Mouse (Mus musculus): ENCODE results near the gene Pheta1. TPM values are rescaled to one million over a fixed set of nuclear protein-coding genes. Genes with fewer than 3 reads are reported as not detected.

Pheta1 gene
- total RNA-seq, 2 experiments from 2014 or later, result 5.5 to 6.2 TPM

GRCm38 (mm10) chr5:121822786-121823505 is 25.8 kb upstream of the Pheta1 start:
- intact Hi-C loops (cut with DNase I; ENCODE audit: low total_unique reads), result no loop called here
- DNase-seq, result no peak

DNA sequence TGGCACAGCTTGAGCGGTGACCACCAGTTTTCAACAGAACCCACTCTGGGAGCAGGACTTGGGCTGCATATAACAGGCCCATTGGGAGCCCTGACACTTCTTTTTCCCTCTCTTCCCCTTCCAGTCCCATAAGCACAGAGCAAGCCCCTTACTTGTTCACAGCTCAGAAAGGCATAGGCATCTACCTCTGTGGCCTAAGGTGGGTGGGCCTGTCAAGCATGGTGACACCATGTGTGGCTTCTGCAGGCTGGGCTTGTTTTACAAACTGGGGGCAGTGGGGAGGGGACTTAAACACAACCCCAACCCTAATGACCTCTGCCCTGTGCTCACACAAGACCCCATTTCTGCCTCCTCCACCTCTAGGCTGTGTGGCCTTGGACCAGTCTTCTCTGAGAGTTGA is 25.1 kb upstream of the Pheta1 start:
- intact Hi-C loops (cut with DNase I; ENCODE audit: low total_unique reads), result no loop called here
- no peak for DNase-seq

GRCm38 (mm10) chr5:121824121-121824520 is 24.7 kb upstream of the Pheta1 start:
- intact Hi-C loops (cut with DNase I; ENCODE audit: low total_unique reads), result no loop called here
- peak; percentile 46 for DNase-seq

DNA sequence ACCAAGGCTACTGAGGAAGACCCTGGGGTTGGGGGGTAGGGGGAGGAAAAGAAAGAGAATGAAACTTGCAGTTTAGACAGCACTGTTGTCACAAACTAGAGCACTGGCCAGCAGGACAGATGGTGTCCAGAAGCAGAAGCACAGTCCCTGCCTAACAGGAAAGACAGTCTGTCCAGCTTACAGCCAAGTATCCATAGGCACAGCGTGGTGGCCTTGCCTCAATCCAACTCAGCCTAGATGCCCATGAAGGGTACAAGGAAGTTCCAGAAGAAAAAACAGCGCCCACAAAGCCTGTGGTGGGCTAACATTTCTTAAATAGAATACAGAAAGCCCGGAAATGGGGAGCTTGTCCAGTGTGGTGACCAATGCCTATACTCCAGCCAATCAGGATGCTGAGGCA is 23.2 kb upstream of the Pheta1 start:
- DNase-seq, result no peak
- intact Hi-C loops (cut with DNase I; ENCODE audit: low total_unique reads), result no loop called here

GRCm38 (mm10) chr5:121827876-121828275 is 20.9 kb upstream of the Pheta1 start:
- intact Hi-C loops (cut with DNase I; ENCODE audit: low total_unique reads), result no loop called here
- DNase-seq, result no peak

- intact Hi-C loops (cut with DNase I; ENCODE audit: low total_unique reads), result no loop called here
- no peak for DNase-seq
Measured at GRCm38 (mm10) chr5:121828491-121829432, 20.0 kb upstream of the Pheta1 start.

- intact Hi-C loops (cut with DNase I; ENCODE audit: low total_unique reads), result no loop called here
- no peak for DNase-seq
Measured at GRCm38 (mm10) chr5:121831002-121831601, 17.7 kb upstream of the Pheta1 start.

DNA sequence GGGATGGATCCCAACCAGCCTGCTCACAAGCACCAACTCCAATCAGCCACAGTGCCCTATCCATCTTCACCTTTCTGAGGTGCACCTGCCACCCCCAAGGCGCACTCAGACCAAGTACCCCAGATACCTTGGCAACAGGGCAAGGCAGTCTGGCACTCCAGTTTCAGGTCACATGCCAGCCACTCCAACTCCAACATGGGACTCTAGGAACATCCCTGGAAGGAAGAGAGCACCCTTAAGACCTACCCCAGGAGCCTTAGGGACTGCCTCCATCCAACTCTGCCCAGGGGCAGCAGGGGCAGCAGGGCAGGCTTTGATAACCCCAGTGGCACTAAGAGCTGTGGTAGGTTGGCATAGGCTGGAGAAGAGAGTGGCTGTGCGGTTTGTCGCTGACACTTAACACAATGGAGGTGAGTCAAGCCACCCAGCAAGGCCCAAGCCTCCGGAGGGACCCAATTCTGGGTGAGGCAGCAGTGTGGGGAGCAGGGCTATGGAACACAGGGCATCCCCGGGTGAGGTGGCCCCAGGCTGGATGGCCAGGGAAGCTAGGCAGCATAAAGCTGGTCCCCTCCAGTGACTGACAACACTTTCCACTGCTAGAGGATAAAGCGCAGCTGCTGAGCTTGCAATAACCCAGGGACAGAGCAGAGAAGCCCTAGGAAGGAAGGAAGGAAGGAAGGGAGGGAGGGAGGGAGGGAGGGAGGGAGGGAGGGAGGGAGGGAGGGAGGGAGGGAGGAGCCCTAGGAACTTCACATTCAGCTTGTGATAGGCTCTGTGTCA is 16.2 kb upstream of the Pheta1 start:
- DNase-seq, result no peak
- intact Hi-C loops (cut with DNase I; ENCODE audit: low total_unique reads), result no loop called here

DNA sequence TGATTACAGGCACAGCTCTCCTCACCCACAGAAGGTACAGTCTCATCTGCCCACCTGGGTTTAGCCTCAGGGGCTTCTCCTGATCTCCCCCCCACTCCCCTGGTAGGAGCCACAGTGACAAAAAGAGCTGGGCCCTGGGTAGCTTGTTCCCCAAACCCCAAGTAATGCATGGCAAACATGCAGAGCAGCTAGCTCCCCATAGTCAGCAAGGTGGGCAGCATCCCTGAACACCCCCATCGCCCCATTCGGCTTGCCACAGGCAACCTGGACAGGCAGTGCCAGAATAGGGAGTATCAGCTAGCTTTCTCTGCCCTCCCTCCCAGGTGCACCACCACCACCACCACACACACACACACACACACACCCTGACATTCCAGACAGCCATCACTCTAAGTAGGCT is 15.6 kb upstream of the Pheta1 start:
- intact Hi-C loops (cut with DNase I; ENCODE audit: low total_unique reads), result no loop called here

GRCm38 (mm10) chr5:121833572-121834240 is 15.1 kb upstream of the Pheta1 start:
- intact Hi-C loops (cut with DNase I; ENCODE audit: low total_unique reads), result no loop called here
- DNase-seq, result peak; percentile 72

More for the DNA sequence above, 15.6 kb upstream of the Pheta1 start:
- DNase-seq, result no peak

GRCm38 (mm10) chr5:121834241-121834606 is 14.6 kb upstream of the Pheta1 start:
- DNase-seq, result no peak
- intact Hi-C loops (cut with DNase I; ENCODE audit: low total_unique reads), result no loop called here

DNA sequence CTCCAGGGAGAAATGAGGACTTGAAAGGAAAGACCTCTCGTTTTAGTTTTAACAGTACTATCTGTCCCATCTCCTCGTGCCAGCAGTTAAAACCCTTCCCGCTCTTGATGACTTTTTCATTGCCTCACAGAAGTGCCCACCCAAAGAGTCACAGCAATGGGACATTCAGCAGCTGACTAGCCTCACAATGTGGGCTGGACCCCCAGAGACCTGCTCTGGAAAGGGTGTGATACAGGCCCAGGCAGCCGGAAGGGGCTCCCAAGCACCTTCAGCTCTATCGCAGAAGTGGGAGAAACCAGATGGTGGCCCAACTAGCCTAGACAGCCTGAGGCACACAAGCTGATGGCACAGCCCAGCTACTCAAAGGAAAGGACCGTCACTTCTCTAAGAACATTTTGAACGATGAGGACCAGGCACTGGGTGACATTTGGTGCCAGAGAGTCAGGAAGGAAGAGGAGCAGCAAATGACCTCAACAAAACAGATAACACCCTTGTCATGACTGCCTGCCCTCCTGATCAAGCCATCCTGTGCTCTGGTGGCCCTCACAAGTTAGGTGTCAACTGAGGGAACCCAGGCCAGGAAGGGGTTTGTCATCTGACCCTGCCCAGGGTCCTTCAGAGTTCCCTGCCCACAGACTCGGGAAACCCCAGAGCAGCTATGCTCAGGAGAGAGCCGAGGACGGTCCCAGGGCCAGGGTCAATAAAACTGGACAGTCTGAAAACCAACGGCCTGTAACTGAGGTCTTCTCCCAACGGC is 13.6 kb upstream of the Pheta1 start:
- intact Hi-C loops (cut with DNase I; ENCODE audit: low total_unique reads), result no loop called here
- no peak for DNase-seq

DNA sequence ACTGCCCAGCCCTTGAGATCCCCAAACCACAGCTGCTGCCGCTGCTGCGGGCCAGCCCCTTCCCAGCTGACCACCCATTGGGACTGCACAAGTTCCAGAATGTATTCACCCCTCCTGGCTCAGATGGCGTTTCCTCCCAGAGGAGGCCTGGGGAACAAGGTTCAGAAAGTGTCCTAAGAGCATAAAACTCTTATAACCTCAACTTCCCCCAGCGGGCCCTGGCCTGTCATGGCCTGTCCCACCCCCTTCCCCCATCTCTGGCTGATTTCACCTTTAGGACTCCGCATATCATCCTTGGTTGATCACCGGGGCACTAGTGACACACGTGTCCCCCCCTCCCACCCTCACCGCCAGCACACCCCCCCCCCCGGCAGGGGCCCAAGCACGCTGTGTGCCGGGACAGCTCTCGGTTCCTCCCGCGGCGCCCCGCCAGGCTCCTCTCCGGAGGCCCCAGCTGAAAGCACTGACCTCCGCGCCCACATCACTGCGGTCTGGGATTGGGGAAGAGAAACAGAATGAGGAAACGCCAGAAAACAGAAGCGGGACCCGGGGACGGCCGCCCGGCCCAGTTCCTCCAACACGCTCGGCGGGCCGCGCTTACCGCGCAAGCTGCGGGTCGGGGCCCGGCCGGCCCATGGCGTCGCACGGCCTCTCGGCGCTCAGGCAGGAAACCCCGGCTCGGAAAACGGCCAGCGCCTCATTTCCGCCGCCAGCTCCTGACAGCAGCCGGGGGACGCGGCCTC is 12.7 kb upstream of the Pheta1 start:
- intact Hi-C loops (cut with DNase I; ENCODE audit: low total_unique reads), result no loop called here

GRCm38 (mm10) chr5:121836692-121837415 is 11.9 kb upstream of the Pheta1 start:
- intact Hi-C loops (cut with DNase I; ENCODE audit: low total_unique reads), result no loop called here
- DNase-seq, result peak; percentile 92

More for the DNA sequence above, 12.7 kb upstream of the Pheta1 start:
- peak; percentile 80 for DNase-seq

DNA sequence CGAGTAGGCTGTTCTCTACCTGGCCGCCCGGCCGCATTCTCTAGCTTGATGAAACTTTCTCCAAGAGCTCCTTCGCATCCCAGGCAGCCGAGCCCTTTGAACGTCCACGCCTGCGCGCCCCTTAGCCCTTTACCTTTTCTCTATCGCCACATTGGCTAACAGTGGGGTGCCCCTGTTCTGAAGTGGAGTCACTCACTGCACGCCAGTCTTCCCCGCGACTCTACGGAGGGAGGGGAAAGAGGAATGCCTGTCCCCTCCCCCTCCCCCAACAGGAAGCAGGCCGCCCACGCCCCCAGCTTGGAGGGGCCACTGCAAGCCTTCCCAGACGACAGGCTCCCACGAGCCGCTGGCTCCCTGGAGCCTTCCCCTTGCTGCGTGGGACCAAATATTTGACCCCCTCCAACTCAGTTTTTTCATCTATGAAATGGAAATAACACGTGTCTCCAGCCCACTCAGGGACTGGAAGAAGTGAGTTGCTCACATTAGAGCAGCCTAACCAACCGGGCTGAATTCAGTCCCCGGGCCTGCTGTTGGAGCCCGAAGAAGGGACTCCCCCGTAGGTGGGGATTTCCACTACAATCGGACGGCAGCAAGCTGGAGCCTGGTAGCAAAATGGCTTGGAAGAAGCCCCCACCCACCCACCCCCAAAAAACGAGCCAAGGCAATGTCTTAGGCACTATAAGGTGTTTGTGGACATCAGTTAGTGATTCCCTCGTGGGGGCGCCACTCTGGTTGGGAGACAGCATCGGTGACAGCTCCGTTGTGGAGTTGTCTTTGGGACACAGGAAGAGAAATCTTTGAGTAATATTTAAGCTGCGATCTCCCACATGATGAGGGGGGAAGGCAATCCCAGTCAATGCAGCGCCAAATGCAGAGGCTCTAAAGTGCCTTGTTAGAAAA is 11.1 kb upstream of the Pheta1 start, which contains the start of gene Sh2b3:
Gene Sh2b3 (minus strand): TSS at position 206 of the 900 bp plus-strand sequence.
- DNase-seq, result peak; percentile 68
- intact Hi-C loops (cut with DNase I; ENCODE audit: low total_unique reads), result no loop called here
